Mouse (Mus musculus): ENCODE data around the gene Tmem121b.

DNA sequence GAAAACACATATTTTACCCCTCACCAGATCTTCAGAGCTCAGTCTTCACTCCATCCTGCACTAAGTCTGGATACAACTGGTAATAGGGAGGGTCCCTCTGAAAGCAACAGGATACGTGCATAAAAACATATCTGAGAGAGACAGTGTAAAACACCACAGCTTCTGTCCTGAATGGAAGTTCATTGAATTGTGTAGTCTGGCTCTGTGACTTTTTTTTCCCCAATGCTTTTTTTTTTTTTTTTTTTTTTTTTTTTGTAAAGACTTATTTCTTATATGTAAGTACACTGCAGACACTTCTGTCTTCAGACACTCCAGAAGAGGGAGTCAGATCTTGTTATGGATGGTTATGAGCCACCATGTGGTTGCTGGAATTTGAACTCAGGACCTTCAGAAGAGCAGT is 39.0 kb upstream of the Tmem121b start:
- TF ChIP-seq CTCF (IDR thresholded peaks at IDR 0.05; ENCODE audit: low read depth, low read length) (no peak), GATA1 (IDR thresholded peaks at IDR 0.05; ENCODE audit: borderline replicate concordance, low read length) (no peak), POLR2AphosphoS5 (IDR thresholded peaks at IDR 0.05; ENCODE audit: insufficient replicate concordance, low read depth, low read length) (no peak), TAL1 (conservative IDR thresholded peaks at IDR 0.05; ENCODE audit: low read depth, low read length) (no peak)
